Mouse (Mus musculus): Measurements from ENCODE around the gene Etv6. TPM values are rescaled to one million over a fixed set of nuclear protein-coding genes. Genes with fewer than 3 reads are reported as not detected.

Gene Etv6
- total and polyA plus RNA-seq, 3 experiments = 10.4 to 58.9 (median 28.9) TPM

GRCm38 (mm10) chr6:134251364-134251763 is 215.9 kb downstream of the Etv6 start:
- no peak for ATAC-seq (ENCODE audit: extremely low read depth, insufficient number of reproducible peaks, low FRiP score, poor library complexity, severe bottlenecking)
- Histone ChIP-seq H3K4me3 (ENCODE audit: low read depth, low read length) (no peak overlapping the region), H3K27me3 (ENCODE audit: insufficient read depth, low read length) (no peaks in the 10 kb centered on the region), H3K4me1 (ENCODE audit: insufficient read depth, low read depth, low read length) (no peaks in the 10 kb centered on the region), H3K9me3 (replicated peaks) (no peaks in the 10 kb centered on the region), H3K36me3 (replicated peaks) (peaks cover 85% of the 10 kb centered on the region)
- TF ChIP-seq GATA2 (IDR thresholded peaks at IDR 0.05; ENCODE audit: borderline replicate concordance, low read depth, low read length) = no peak
- TF ChIP-seq CTCF (IDR thresholded peaks at IDR 0.05; ENCODE audit: low read depth, low read length) = no peak
- TF ChIP-seq TAL1 (conservative IDR thresholded peaks at IDR 0.05; ENCODE audit: low read depth, low read length) = no peak
- TF ChIP-seq GATA1 (IDR thresholded peaks at IDR 0.05; ENCODE audit: borderline replicate concordance, low read length) = no peak
- no peak for TF ChIP-seq POLR2AphosphoS5 (IDR thresholded peaks at IDR 0.05; ENCODE audit: insufficient replicate concordance, low read depth, low read length)
- no peak for DNase-seq (ENCODE audit: low spot score)

DNA sequence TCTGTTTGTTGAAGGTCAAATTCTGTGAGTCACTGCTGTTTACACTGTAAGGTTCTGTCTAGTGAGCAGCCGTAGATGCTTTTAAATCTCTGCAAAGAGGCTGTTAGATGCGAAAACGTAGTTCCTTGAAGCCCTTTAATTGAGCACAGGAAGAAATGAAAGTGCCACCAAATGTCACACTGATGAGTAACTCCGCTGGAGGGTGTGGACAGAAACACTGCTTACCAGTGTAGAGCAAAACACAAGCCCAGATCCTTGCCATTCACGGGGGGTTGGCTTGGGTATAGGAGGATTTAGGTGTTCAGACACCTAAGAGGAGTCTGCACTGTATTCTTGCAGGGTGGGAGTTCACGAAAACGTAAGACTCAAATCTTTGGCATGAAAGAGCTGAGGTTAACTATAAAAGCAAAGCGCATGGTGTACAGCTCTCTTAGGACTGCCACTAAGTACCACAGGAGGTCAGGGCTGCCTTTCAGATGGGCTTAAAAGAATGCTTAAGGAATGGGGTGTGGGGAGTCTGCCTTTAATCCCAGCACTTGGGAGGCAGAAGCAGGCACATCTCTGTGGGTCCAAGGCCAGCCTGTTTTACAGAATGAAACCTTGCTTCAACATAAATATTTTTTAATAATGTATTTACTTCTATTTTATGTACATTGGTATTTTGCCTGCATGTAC is 216.7 kb downstream of the Etv6 start:
- DNase-seq (ENCODE audit: low spot score) (no peak), ATAC-seq (ENCODE audit: extremely low read depth, insufficient number of reproducible peaks, low FRiP score, poor library complexity, severe bottlenecking) (no peak)
- no peaks in the 10 kb centered on the region for H3K4me1 ChIP-seq (ENCODE audit: insufficient read depth, low read depth, low read length)
- no peaks in the 10 kb centered on the region for H3K9me3 ChIP-seq (replicated peaks)
- H3K36me3 ChIP-seq (replicated peaks) = peaks cover 85% of the 10 kb centered on the region
- TF ChIP-seq CTCF (IDR thresholded peaks at IDR 0.05; ENCODE audit: low read depth, low read length) (no peak), GATA2 (IDR thresholded peaks at IDR 0.05; ENCODE audit: borderline replicate concordance, low read depth, low read length) (no peak), TAL1 (conservative IDR thresholded peaks at IDR 0.05; ENCODE audit: low read depth, low read length) (no peak), POLR2AphosphoS5 (IDR thresholded peaks at IDR 0.05; ENCODE audit: insufficient replicate concordance, low read depth, low read length) (no peak), GATA1 (IDR thresholded peaks at IDR 0.05; ENCODE audit: borderline replicate concordance, low read length) (no peak)
- H3K27me3 ChIP-seq (ENCODE audit: insufficient read depth, low read length) = no peaks in the 10 kb centered on the region
- no peak overlapping the region for H3K4me3 ChIP-seq (ENCODE audit: low read depth, low read length)

DNA sequence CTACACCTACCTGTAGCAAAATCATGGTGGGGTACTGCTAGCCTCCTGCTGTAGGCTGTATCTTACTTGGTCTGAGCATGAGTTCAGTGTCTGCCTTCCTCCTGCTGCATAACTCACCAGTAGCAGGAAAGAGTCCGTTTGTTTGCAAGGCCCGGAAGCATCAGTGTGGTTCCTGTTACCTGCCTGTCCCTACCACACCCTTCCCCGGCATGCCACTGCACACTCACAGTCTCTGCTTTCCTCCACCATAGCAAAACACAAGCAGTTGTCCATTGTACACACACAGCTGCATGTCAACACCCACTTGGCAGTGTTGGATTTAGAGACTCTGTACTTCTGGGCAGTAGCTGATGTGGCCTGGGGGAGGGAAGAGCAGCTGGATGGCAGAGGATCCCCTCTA is 220.9 kb downstream of the Etv6 start:
- no peaks in the 10 kb centered on the region for H3K4me1 ChIP-seq (ENCODE audit: insufficient read depth, low read depth, low read length)

DNA sequence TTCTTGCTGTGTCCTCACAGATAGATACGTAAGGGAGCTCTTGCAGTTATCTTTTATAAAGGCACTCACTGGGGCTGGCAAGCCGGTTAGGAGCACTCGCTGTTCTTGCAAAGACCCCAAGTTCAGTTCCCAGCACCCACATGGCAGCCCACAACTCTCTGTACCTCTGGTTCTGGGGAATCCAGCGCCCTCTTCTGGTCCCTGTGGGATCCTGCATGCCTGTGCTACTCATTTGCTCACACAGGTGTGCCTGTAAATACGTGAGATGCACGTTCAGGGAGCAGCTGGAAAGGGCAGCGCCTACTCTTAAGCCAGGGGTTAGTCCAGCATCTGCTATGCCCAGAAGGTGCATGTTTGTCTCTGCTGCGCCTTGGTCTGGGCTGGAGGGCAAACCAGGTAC is 224.4 kb downstream of the Etv6 start:
- no peak for DNase-seq (ENCODE audit: low spot score)
- Histone ChIP-seq H3K4me3 (ENCODE audit: low read depth, low read length) (no peak overlapping the region), H3K4me1 (ENCODE audit: insufficient read depth, low read depth, low read length) (no peaks in the 10 kb centered on the region), H3K9me3 (replicated peaks) (peaks cover 6% of the 10 kb centered on the region; the same call in 1 of the 2 replicates), H3K36me3 (replicated peaks) (peaks cover 84% of the 10 kb centered on the region), H3K27me3 (ENCODE audit: insufficient read depth, low read length) (no peaks in the 10 kb centered on the region)
- no peak for ATAC-seq (ENCODE audit: extremely low read depth, insufficient number of reproducible peaks, low FRiP score, poor library complexity, severe bottlenecking)
- TF ChIP-seq POLR2AphosphoS5 (IDR thresholded peaks at IDR 0.05; ENCODE audit: insufficient replicate concordance, low read depth, low read length) (no peak), TAL1 (conservative IDR thresholded peaks at IDR 0.05; ENCODE audit: low read depth, low read length) (no peak), GATA1 (IDR thresholded peaks at IDR 0.05; ENCODE audit: borderline replicate concordance, low read length) (no peak), CTCF (IDR thresholded peaks at IDR 0.05; ENCODE audit: low read depth, low read length) (no peak), GATA2 (IDR thresholded peaks at IDR 0.05; ENCODE audit: borderline replicate concordance, low read depth, low read length) (no peak)

More for the DNA sequence above, 220.9 kb downstream of the Etv6 start:
- ATAC-seq (ENCODE audit: extremely low read depth, insufficient number of reproducible peaks, low FRiP score, poor library complexity, severe bottlenecking) = no peak
- no peak for DNase-seq (ENCODE audit: low spot score)
- TF ChIP-seq TAL1 (conservative IDR thresholded peaks at IDR 0.05; ENCODE audit: low read depth, low read length) (no peak), POLR2AphosphoS5 (IDR thresholded peaks at IDR 0.05; ENCODE audit: insufficient replicate concordance, low read depth, low read length) (no peak), CTCF (IDR thresholded peaks at IDR 0.05; ENCODE audit: low read depth, low read length) (no peak), GATA1 (IDR thresholded peaks at IDR 0.05; ENCODE audit: borderline replicate concordance, low read length) (no peak), GATA2 (IDR thresholded peaks at IDR 0.05; ENCODE audit: borderline replicate concordance, low read depth, low read length) (no peak)
- no peak overlapping the region; the same call in 1 of the 2 replicates for H3K4me3 ChIP-seq (ENCODE audit: low read depth, low read length)
- no peaks in the 10 kb centered on the region for H3K27me3 ChIP-seq (ENCODE audit: insufficient read depth, low read length)
- H3K9me3 ChIP-seq (replicated peaks) = 0 out of 2 replicates have a peak, but pooled peaks cover 3% of the 10 kb centered on the region
- peaks cover 72% of the 10 kb centered on the region for H3K36me3 ChIP-seq (replicated peaks)

GRCm38 (mm10) chr6:134261904-134262303 is 226.4 kb downstream of the Etv6 start:
- H3K4me1 ChIP-seq (ENCODE audit: insufficient read depth, low read depth, low read length) = no peaks in the 10 kb centered on the region

GRCm38 (mm10) chr6:134262383-134262782 is 226.9 kb downstream of the Etv6 start:
- Histone ChIP-seq H3K4me3 (ENCODE audit: low read depth, low read length) (no peak overlapping the region), H3K36me3 (replicated peaks) (peaks cover 87% of the 10 kb centered on the region), H3K9me3 (replicated peaks) (peaks cover 8% of the 10 kb centered on the region; the same call in 1 of the 2 replicates), H3K27me3 (ENCODE audit: insufficient read depth, low read length) (no peaks in the 10 kb centered on the region), H3K4me1 (ENCODE audit: insufficient read depth, low read depth, low read length) (no peaks in the 10 kb centered on the region)
- DNase-seq (ENCODE audit: low spot score) (no peak), ATAC-seq (ENCODE audit: extremely low read depth, insufficient number of reproducible peaks, low FRiP score, poor library complexity, severe bottlenecking) (no peak)
- TF ChIP-seq GATA1 (IDR thresholded peaks at IDR 0.05; ENCODE audit: borderline replicate concordance, low read length) (no peak), CTCF (IDR thresholded peaks at IDR 0.05; ENCODE audit: low read depth, low read length) (no peak), GATA2 (IDR thresholded peaks at IDR 0.05; ENCODE audit: borderline replicate concordance, low read depth, low read length) (no peak), POLR2AphosphoS5 (IDR thresholded peaks at IDR 0.05; ENCODE audit: insufficient replicate concordance, low read depth, low read length) (no peak), TAL1 (conservative IDR thresholded peaks at IDR 0.05; ENCODE audit: low read depth, low read length) (no peak)

More at GRCm38 (mm10) chr6:134261904-134262303, 226.4 kb downstream of the Etv6 start:
- TF ChIP-seq POLR2AphosphoS5 (IDR thresholded peaks at IDR 0.05; ENCODE audit: insufficient replicate concordance, low read depth, low read length) (no peak), GATA2 (IDR thresholded peaks at IDR 0.05; ENCODE audit: borderline replicate concordance, low read depth, low read length) (no peak)
- ATAC-seq (ENCODE audit: extremely low read depth, insufficient number of reproducible peaks, low FRiP score, poor library complexity, severe bottlenecking) (no peak), DNase-seq (ENCODE audit: low spot score) (no peak)
- Histone ChIP-seq H3K9me3 (replicated peaks) (peaks cover 8% of the 10 kb centered on the region; the same call in 1 of the 2 replicates), H3K4me3 (ENCODE audit: low read depth, low read length) (no peak overlapping the region), H3K36me3 (replicated peaks) (peaks cover 82% of the 10 kb centered on the region), H3K27me3 (ENCODE audit: insufficient read depth, low read length) (no peaks in the 10 kb centered on the region)

Data from G1E (cell line).